Mouse (Mus musculus): ENCODE measurements around the gene Fhit. TPM values are rescaled to one million over a fixed set of nuclear protein-coding genes. Genes with fewer than 3 reads are reported as not detected.

The Fhit gene
- polyA plus RNA-seq, 1 experiment from 2014 or later, result 4.5 TPM

- Histone ChIP-seq H3K27ac (ENCODE audit: low read depth, low read length) (no peak overlapping the region), H3K4me2 (ENCODE audit: low read depth) (no peak overlapping the region), H3K9me3 (ENCODE audit: control insufficient read depth, low read length) (no peaks in the 10 kb centered on the region), H3K9ac (ENCODE audit: low read length) (no peak overlapping the region), H3K27me3 (ENCODE audit: control insufficient read depth, insufficient read depth, low read length) (no peaks in the 10 kb centered on the region), H3K4me3 (ENCODE audit: low read depth, low read length) (no peak overlapping the region), H3K36me3 (ENCODE audit: control insufficient read depth, insufficient read depth, low read length) (no peaks in the 10 kb centered on the region), H3K4me1 (ENCODE audit: control insufficient read depth, insufficient read depth, low read length) (no peaks in the 10 kb centered on the region)
- WGBS, result 67% methylated on average over 7 of the region's 7 CpGs
- peak; percentile 18 for DNase-seq (ENCODE audit: low spot score)
- ATAC-seq (ENCODE audit: insufficient read depth, low FRiP score, low TSS enrichment), result no peak; the same call in 1 of the 2 replicates
Observed at GRCm38 (mm10) chr14:9643700-9644099, 1518.1 kb downstream of the Fhit start.

GRCm38 (mm10) chr14:9642628-9643027 is 1519.2 kb downstream of the Fhit start:
- H3K4me1 ChIP-seq (ENCODE audit: control insufficient read depth, insufficient read depth, low read length), result no peaks in the 10 kb centered on the region
- no peaks in the 10 kb centered on the region for H3K9me3 ChIP-seq (ENCODE audit: control insufficient read depth, low read length)
- ATAC-seq (ENCODE audit: insufficient read depth, low FRiP score, low TSS enrichment) (no peak), DNase-seq (ENCODE audit: low spot score) (no peak)
- no peak overlapping the region for H3K4me3 ChIP-seq (ENCODE audit: low read depth, low read length)
- no peak overlapping the region for H3K27ac ChIP-seq (ENCODE audit: low read depth, low read length)
- no peak overlapping the region for H3K9ac ChIP-seq (ENCODE audit: low read length)
- H3K36me3 ChIP-seq (ENCODE audit: control insufficient read depth, insufficient read depth, low read length), result no peaks in the 10 kb centered on the region
- H3K27me3 ChIP-seq (ENCODE audit: control insufficient read depth, insufficient read depth, low read length), result no peaks in the 10 kb centered on the region
- 82% methylated on average over 6 of the region's 6 CpGs for WGBS
- no peak overlapping the region for H3K4me2 ChIP-seq (ENCODE audit: low read depth)

DNA sequence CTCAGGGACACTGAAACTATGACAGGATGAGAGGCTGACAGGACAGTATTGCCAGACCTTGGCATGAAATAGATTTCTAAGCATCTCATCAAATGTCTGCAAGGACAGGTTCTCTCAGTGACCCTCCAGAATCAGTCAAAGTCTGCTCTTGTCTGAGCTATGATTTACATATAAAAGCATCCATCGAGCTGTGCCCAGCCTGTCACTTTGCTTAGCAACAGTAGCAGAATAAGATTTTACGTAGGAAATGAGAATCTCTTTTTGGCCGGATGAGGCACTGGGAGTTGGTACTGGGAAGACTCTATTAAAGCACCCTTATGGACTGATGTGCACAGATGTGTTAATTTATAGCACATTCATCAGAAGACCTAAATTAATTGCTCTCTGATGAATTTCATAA is 1519.8 kb downstream of the Fhit start:
- Histone ChIP-seq H3K4me2 (ENCODE audit: low read depth) (no peak overlapping the region), H3K27ac (ENCODE audit: low read depth, low read length) (no peak overlapping the region), H3K4me1 (ENCODE audit: control insufficient read depth, insufficient read depth, low read length) (no peaks in the 10 kb centered on the region), H3K9me3 (ENCODE audit: control insufficient read depth, low read length) (no peaks in the 10 kb centered on the region), H3K9ac (ENCODE audit: low read length) (no peak overlapping the region), H3K4me3 (ENCODE audit: low read depth, low read length) (no peak overlapping the region), H3K36me3 (ENCODE audit: control insufficient read depth, insufficient read depth, low read length) (no peaks in the 10 kb centered on the region), H3K27me3 (ENCODE audit: control insufficient read depth, insufficient read depth, low read length) (no peaks in the 10 kb centered on the region)
- 61% methylated on average over 3 of the region's 3 CpGs for WGBS
- DNase-seq (ENCODE audit: low spot score) (no peak), ATAC-seq (ENCODE audit: insufficient read depth, low FRiP score, low TSS enrichment) (no peak)

GRCm38 (mm10) chr14:9634247-9634991 is 1527.4 kb downstream of the Fhit start:
- H3K9me3 ChIP-seq (ENCODE audit: control insufficient read depth, low read length), result no peaks in the 10 kb centered on the region
- no peak for DNase-seq (ENCODE audit: low spot score)
- ATAC-seq (ENCODE audit: insufficient read depth, low FRiP score, low TSS enrichment), result no peak
- no peaks in the 10 kb centered on the region for H3K27me3 ChIP-seq (ENCODE audit: control insufficient read depth, insufficient read depth, low read length)
- H3K4me3 ChIP-seq (ENCODE audit: low read depth, low read length), result no peak overlapping the region
- no peaks in the 10 kb centered on the region for H3K4me1 ChIP-seq (ENCODE audit: control insufficient read depth, insufficient read depth, low read length)
- H3K9ac ChIP-seq (ENCODE audit: low read length), result no peak overlapping the region
- 63% methylated on average over 1 of the region's 1 CpGs for WGBS
- H3K36me3 ChIP-seq (ENCODE audit: control insufficient read depth, insufficient read depth, low read length), result no peaks in the 10 kb centered on the region
- no peak overlapping the region for H3K27ac ChIP-seq (ENCODE audit: low read depth, low read length)
- no peak overlapping the region for H3K4me2 ChIP-seq (ENCODE audit: low read depth)

DNA sequence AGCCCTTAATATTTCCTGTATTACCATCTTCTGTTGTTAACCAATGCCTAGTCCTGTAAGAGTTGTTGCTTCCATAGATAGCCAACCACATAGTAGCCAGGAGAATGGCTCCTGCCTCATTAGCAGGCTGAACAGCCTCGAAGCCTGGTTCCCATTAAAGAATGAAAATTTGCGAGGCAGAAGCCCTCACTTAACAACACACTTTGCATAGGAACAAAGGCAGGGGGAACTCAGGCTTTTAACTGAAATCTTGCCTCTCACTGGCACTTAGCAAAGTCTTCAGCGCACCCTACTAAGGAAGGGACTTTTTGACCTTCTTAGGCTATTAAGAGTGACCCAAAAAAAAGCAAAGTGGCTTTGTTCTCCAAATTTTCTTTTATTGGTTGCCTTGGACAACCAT is 1529.3 kb downstream of the Fhit start:
- H3K9ac ChIP-seq (ENCODE audit: low read length), result no peak overlapping the region
- WGBS, result 14% methylated on average over 3 of the region's 3 CpGs
- H3K27ac ChIP-seq (ENCODE audit: low read depth, low read length), result no peak overlapping the region
- DNase-seq (ENCODE audit: low spot score) (no peak), ATAC-seq (ENCODE audit: insufficient read depth, low FRiP score, low TSS enrichment) (peak; percentile 64)
- H3K4me1 ChIP-seq (ENCODE audit: control insufficient read depth, insufficient read depth, low read length), result no peaks in the 10 kb centered on the region
- no peaks in the 10 kb centered on the region for H3K36me3 ChIP-seq (ENCODE audit: control insufficient read depth, insufficient read depth, low read length)
- H3K4me3 ChIP-seq (ENCODE audit: low read depth, low read length), result no peak overlapping the region
- no peaks in the 10 kb centered on the region for H3K9me3 ChIP-seq (ENCODE audit: control insufficient read depth, low read length)
- no peak overlapping the region for H3K4me2 ChIP-seq (ENCODE audit: low read depth)
- H3K27me3 ChIP-seq (ENCODE audit: control insufficient read depth, insufficient read depth, low read length), result no peaks in the 10 kb centered on the region

- Histone ChIP-seq H3K9ac (ENCODE audit: low read length) (no peak overlapping the region), H3K9me3 (ENCODE audit: control insufficient read depth, low read length) (no peaks in the 10 kb centered on the region), H3K4me1 (ENCODE audit: control insufficient read depth, insufficient read depth, low read length) (peaks cover 10% of the 10 kb centered on the region), H3K27me3 (ENCODE audit: control insufficient read depth, insufficient read depth, low read length) (no peaks in the 10 kb centered on the region), H3K4me3 (ENCODE audit: low read depth, low read length) (no peak overlapping the region), H3K4me2 (ENCODE audit: low read depth) (no peak overlapping the region), H3K36me3 (ENCODE audit: control insufficient read depth, insufficient read depth, low read length) (no peaks in the 10 kb centered on the region), H3K27ac (ENCODE audit: low read depth, low read length) (no peak overlapping the region)
- no peak for DNase-seq (ENCODE audit: low spot score)
- ATAC-seq (ENCODE audit: insufficient read depth, low FRiP score, low TSS enrichment), result peak; percentile 65
- 30% methylated on average over 6 of the region's 6 CpGs for WGBS
Observed at GRCm38 (mm10) chr14:9623219-9624043, 1538.4 kb downstream of the Fhit start.

GRCm38 (mm10) chr14:9620902-9621540 is 1540.8 kb downstream of the Fhit start:
- DNase-seq (ENCODE audit: low spot score) (no peak), ATAC-seq (ENCODE audit: insufficient read depth, low FRiP score, low TSS enrichment) (no peak)
- WGBS, result 20% methylated on average over 3 of the region's 3 CpGs
- peaks cover 10% of the 10 kb centered on the region for H3K4me1 ChIP-seq (ENCODE audit: control insufficient read depth, insufficient read depth, low read length)
- 0 out of 2 replicates have a peak overlapping the region, but pooled peaks have one; percentile 20 for H3K27ac ChIP-seq (ENCODE audit: low read depth, low read length)
- H3K27me3 ChIP-seq (ENCODE audit: control insufficient read depth, insufficient read depth, low read length), result no peaks in the 10 kb centered on the region
- no peaks in the 10 kb centered on the region for H3K36me3 ChIP-seq (ENCODE audit: control insufficient read depth, insufficient read depth, low read length)
- H3K9ac ChIP-seq (ENCODE audit: low read length), result no peak overlapping the region
- H3K9me3 ChIP-seq (ENCODE audit: control insufficient read depth, low read length), result no peaks in the 10 kb centered on the region
- H3K4me2 ChIP-seq (ENCODE audit: low read depth), result no peak overlapping the region
- no peak overlapping the region for H3K4me3 ChIP-seq (ENCODE audit: low read depth, low read length)

- H3K9ac ChIP-seq (ENCODE audit: low read length), result no peak overlapping the region
- ATAC-seq (ENCODE audit: insufficient read depth, low FRiP score, low TSS enrichment) (no peak), DNase-seq (ENCODE audit: low spot score) (no peak)
- H3K4me1 ChIP-seq (ENCODE audit: control insufficient read depth, insufficient read depth, low read length), result peaks cover 10% of the 10 kb centered on the region
- no peak overlapping the region for H3K4me2 ChIP-seq (ENCODE audit: low read depth)
- no peaks in the 10 kb centered on the region for H3K36me3 ChIP-seq (ENCODE audit: control insufficient read depth, insufficient read depth, low read length)
- H3K27ac ChIP-seq (ENCODE audit: low read depth, low read length), result no peak overlapping the region
- WGBS, result 61% methylated on average over 1 of the region's 1 CpGs
- no peak overlapping the region for H3K4me3 ChIP-seq (ENCODE audit: low read depth, low read length)
- no peaks in the 10 kb centered on the region for H3K27me3 ChIP-seq (ENCODE audit: control insufficient read depth, insufficient read depth, low read length)
- H3K9me3 ChIP-seq (ENCODE audit: control insufficient read depth, low read length), result no peaks in the 10 kb centered on the region
Observed at GRCm38 (mm10) chr14:9619840-9620239, 1542.0 kb downstream of the Fhit start.
